Mouse (Mus musculus) liver, embryonic 14.5 days (tissue): ENCODE data around the gene Mfap5. TPM values are rescaled to one million over a fixed set of nuclear protein-coding genes. Genes with fewer than 3 reads are reported as not detected.

ENCODE experiments used
- ATAC-seq: fragments of 200-750 bp; cut with Nextera tagmentation; 2 replicates; pipeline ENCODE4 v1.8.0; 2017; ENCODE audit warnings: moderate number of reproducible peaks, mild to moderate bottlenecking, moderate library complexity; ENCODE audit not compliant: insufficient read depth
- DNase-seq, 3 experiments: peaks; one replicate each; pipeline ENCODE4 v3.0.0-alpha.2; 2012 to 2013; ENCODE audit warnings: low read depth in 3 of 3, low spot score in 3 of 3
- H3K27ac ChIP-seq: fragments of 300-500 bp; sonication (generic); 2 replicates; pipeline ENCODE4 v1.5.1; 2014; ENCODE audit warnings: moderate library complexity, mild to moderate bottlenecking, control low read depth, inconsistent platforms
- H3K27me3 ChIP-seq: fragments of 300-500 bp; sonication (generic); 2 replicates; pipeline ENCODE4 v1.6.1; 2014; ENCODE audit warnings: mild to moderate bottlenecking, low read length, moderate library complexity; ENCODE audit not compliant: control insufficient read depth, insufficient read depth
- H3K36me3 ChIP-seq: fragments of 300-500 bp; sonication (generic); replicated peaks from 2 replicates; pipeline ENCODE4 v1.6.1; 2014; ENCODE audit warnings: low read depth; ENCODE audit not compliant: control insufficient read depth, insufficient read depth
- H3K4me1 ChIP-seq, 2 experiments: fragments of 200-500 bp in 1 of 2; fragments of 300-500 bp in 1 of 2; sonication (generic) in 1 of 2; replicated peaks; 2 replicates each; pipeline ENCODE4 v1.6.1; 2012 to 2014; ENCODE audit warnings: antibody characterized with exemption in 1 of 2, inconsistent platforms in 1 of 2, low read length in 1 of 2; ENCODE audit not compliant: control insufficient read depth in 2 of 2, insufficient read depth in 2 of 2
- H3K4me2 ChIP-seq: fragments of 300-500 bp; sonication (generic); 2 replicates; pipeline ENCODE4 v1.6.1; 2014; ENCODE audit warnings: low read depth, mild to moderate bottlenecking, control low read depth, moderate library complexity
- H3K4me3 ChIP-seq, 2 experiments: fragments of 200-500 bp in 1 of 2; fragments of 300-500 bp in 1 of 2; sonication (generic) in 1 of 2; 2 replicates each; pipeline ENCODE4 v1.5.1; 2012 to 2014; ENCODE audit warnings: low read depth in 2 of 2, low read length in 2 of 2, mild to moderate bottlenecking in 2 of 2, control low read depth in 1 of 2, inconsistent platforms in 1 of 2, moderate library complexity in 1 of 2; ENCODE audit not compliant: insufficient read depth in 1 of 2
- H3K9ac ChIP-seq: fragments of 300-500 bp; sonication (generic); replicated peaks from 2 replicates; pipeline ENCODE4 v1.6.1; 2014; ENCODE audit warnings: mild to moderate bottlenecking, control low read depth, moderate library complexity
- H3K9me3 ChIP-seq: fragments of 300-500 bp; sonication (generic); 2 replicates; pipeline ENCODE4 v1.6.1; 2016; ENCODE audit warnings: low read length, mixed read lengths; ENCODE audit not compliant: control insufficient read depth
- CTCF ChIP-seq: IDR thresholded peaks from 2 replicates; pipeline ENCODE4 v1.5.1; 2016; ENCODE audit warnings: antibody characterized with exemption, low read depth, control low read depth
- EP300 ChIP-seq: IDR thresholded peaks from 2 replicates; pipeline ENCODE4 v1.6.1; 2016; ENCODE audit warnings: antibody characterized with exemption, low read depth
- WGBS: fragments of 180-500 bp; shearing (Covaris S2); extraction: QIAGEN DNeasy Blood & Tissue Kit; methylation state at CpG from one replicate; pipeline ENCODE4 v1.1.7; 2014; ENCODE audit not compliant: insufficient replicate concordance; 5-methylcytosine and 5-hydroxymethylcytosine counted together
- polyA plus RNA-seq, 2 experiments: library from polyadenylated mRNA; depleted of rRNA in 1 of 2; stranded (reverse) in 1 of 2; unstranded in 1 of 2; fragments of >200 nt; fragmentation: Nextera tagmentation in 1 of 2; extraction: Ambion mirVana in 1 of 2; gene quantifications; 2 replicates each; pipeline versions ENCODE4 v1.2.1 to v1.2.3; 2012 to 2014

Gene Mfap5
- polyA plus RNA-seq, 2 experiments: 0.11 TPM; not detected in 1

GRCm38 (mm10) chr6:122554102-122554501 lies 48.5 kb downstream of the Mfap5 start:
- 50% methylated on average over 6 of the region's 6 CpGs for WGBS
- DNase-seq (no peak), ATAC-seq (no peak)
- Histone ChIP-seq H3K4me2 (no peak overlapping the region), H3K27ac (no peak overlapping the region), H3K4me1 (no peaks in the 10 kb centered on the region), H3K27me3 (no peaks in the 10 kb centered on the region), H3K9ac (no peak overlapping the region), H3K36me3 (no peaks in the 10 kb centered on the region), H3K4me3 (no peak overlapping the region), H3K9me3 (no peaks in the 10 kb centered on the region)
- TF ChIP-seq EP300: no peak
- no peak for TF ChIP-seq CTCF

GRCm38 (mm10) chr6:122555266-122555665 lies 49.6 kb downstream of the Mfap5 start:
- ATAC-seq: no peak

GRCm38 (mm10) chr6:122556959-122557561 lies 51.4 kb downstream of the Mfap5 start:
- DNase-seq: peak in 2 of 3 experiments; percentile 28 to 48
- ATAC-seq: no peak
- 18% methylated on average over 15 of the region's 15 CpGs for WGBS

More at GRCm38 (mm10) chr6:122555266-122555665, 49.6 kb downstream of the Mfap5 start:
- Histone ChIP-seq H3K27ac (no peak overlapping the region), H3K27me3 (no peaks in the 10 kb centered on the region), H3K4me2 (no peak overlapping the region), H3K4me3 (no peak overlapping the region), H3K4me1 (no peaks in the 10 kb centered on the region), H3K36me3 (no peaks in the 10 kb centered on the region), H3K9me3 (no peaks in the 10 kb centered on the region), H3K9ac (no peak overlapping the region)
- TF ChIP-seq EP300: no peak
- no peak for TF ChIP-seq CTCF
- 25% methylated on average over 7 of the region's 7 CpGs for WGBS
- DNase-seq: no peak

GRCm38 (mm10) chr6:122560427-122560826 lies 54.8 kb downstream of the Mfap5 start:
- 21% methylated on average over 17 of the region's 17 CpGs for WGBS
- H3K4me2 ChIP-seq: no peak overlapping the region; the same call in 1 of the 2 replicates
- no peaks in the 10 kb centered on the region for H3K27me3 ChIP-seq
- ATAC-seq (no peak), DNase-seq (peak; percentile 49 to 65 (median 59))
- no peak overlapping the region for H3K9ac ChIP-seq
- no peak overlapping the region for H3K4me3 ChIP-seq
- H3K4me1 ChIP-seq: no peaks in the 10 kb centered on the region
- H3K36me3 ChIP-seq: no peaks in the 10 kb centered on the region
- TF ChIP-seq EP300 (no peak), CTCF (peak; percentile 89)
- no peaks in the 10 kb centered on the region for H3K9me3 ChIP-seq
- H3K27ac ChIP-seq: no peak overlapping the region

More at GRCm38 (mm10) chr6:122556959-122557561, 51.4 kb downstream of the Mfap5 start:
- Histone ChIP-seq H3K9me3 (no peaks in the 10 kb centered on the region), H3K4me2 (no peak overlapping the region), H3K36me3 (no peaks in the 10 kb centered on the region), H3K27ac (no peak overlapping the region), H3K27me3 (no peaks in the 10 kb centered on the region), H3K9ac (no peak overlapping the region), H3K4me1 (no peaks in the 10 kb centered on the region), H3K4me3 (no peak overlapping the region)
- TF ChIP-seq CTCF: peak; percentile 75
- no peak for TF ChIP-seq EP300

GRCm38 (mm10) chr6:122561005-122561404 lies 55.4 kb downstream of the Mfap5 start:
- H3K36me3 ChIP-seq: no peaks in the 10 kb centered on the region
- H3K4me2 ChIP-seq: no peak overlapping the region
- H3K27me3 ChIP-seq: no peaks in the 10 kb centered on the region
- H3K4me1 ChIP-seq: no peaks in the 10 kb centered on the region
- H3K4me3 ChIP-seq: no peak overlapping the region
- H3K27ac ChIP-seq: no peak overlapping the region
- no peak overlapping the region for H3K9ac ChIP-seq
- TF ChIP-seq EP300: no peak
- no peak for TF ChIP-seq CTCF
- ATAC-seq (no peak), DNase-seq (no peak)
- no peaks in the 10 kb centered on the region for H3K9me3 ChIP-seq
- WGBS: 66% methylated on average over 20 of the region's 20 CpGs
